Mouse (Mus musculus): ENCODE measurements around the gene Gzmb.
"Not testable (repeated sequence)": the region's sequence is repeated elsewhere in the genome, so short reads cannot be mapped to it uniquely, and the experiment has no call there.

The Gzmb gene

DNA sequence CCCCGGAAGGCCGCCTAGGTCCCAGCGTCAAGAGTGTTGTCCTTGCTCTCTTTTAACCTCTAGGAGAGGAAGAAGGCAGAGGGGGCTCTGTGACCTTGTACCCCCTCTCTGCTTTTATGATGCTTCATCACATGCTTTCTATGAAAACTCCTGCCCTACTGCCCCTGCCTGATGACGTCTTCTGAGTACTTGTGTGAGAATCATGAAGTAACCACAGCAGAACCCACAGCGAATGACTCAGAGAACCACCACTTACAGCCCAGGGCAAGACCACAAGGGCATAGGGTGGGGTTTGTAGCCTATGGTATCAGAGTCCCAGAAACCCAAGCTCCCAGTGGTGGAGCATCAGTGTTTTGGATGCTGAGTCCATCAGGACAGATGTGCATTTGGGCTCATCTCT, at the start of gene Gzmb:
TSS of gene Gzmb (minus strand) at position 108 of the 400 bp plus-strand sequence.
- DNase-seq: no peak

DNA sequence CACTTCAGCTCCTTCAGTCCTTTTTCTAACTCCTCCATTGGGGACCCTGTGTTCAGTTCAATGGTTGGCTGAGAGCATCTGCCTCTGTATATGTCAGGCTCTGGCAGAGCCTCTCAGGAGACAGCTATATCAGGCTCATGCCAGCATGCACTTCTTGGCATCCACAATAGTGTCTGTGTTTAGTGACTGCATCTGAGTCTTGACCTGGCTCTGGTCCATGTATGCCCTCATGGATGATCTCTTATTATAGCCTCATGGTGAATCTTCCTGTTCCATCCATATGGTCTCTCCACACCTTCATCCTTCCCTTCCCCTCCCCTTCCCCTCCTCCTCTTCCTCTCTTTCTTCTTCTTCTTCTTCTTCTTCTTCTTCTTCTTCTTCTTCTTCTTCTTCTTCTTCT, 49.7 kb upstream of the Gzmb start:
- not testable (repeated sequence) for DNase-seq

DNA sequence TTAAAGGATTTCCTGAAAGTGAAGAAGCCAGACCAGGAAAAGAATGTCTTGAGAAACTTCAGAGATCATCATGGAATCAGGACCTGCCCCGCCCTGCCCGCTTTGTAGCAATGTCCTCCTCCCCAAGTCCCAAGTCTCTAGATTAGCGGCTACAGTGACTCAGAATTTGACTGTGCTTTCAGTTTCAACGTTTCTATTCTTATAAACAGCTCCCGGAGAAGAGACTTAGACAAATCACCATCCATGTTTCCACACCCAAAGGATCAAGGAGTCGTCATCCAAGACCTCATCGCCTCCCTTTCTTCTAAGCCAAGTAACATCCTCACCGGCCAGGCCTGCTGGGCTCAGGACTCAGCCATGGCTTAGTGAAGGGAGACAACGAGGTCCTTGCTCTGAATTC, 48.2 kb upstream of the Gzmb start:
- no peak for DNase-seq

DNA sequence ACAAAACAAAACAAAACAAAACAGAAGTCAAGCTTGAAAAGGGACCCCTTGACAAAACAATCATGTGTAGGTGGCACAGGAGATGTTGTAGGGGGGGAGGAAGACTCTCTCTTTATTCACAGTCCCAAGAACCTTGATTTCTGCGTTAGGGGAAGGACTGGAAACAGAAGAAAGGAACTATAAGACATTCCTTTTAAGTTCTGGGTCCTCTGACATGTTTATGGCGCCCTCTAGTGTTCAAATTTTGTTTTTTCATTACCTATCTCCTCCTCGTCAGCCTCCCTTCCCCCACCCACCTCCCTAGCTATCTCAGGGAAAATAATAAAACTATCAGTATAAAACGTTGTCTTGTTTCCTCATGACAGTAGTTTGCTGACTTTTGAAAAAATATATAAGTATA, 42.1 kb upstream of the Gzmb start:
- no peak for DNase-seq

DNA sequence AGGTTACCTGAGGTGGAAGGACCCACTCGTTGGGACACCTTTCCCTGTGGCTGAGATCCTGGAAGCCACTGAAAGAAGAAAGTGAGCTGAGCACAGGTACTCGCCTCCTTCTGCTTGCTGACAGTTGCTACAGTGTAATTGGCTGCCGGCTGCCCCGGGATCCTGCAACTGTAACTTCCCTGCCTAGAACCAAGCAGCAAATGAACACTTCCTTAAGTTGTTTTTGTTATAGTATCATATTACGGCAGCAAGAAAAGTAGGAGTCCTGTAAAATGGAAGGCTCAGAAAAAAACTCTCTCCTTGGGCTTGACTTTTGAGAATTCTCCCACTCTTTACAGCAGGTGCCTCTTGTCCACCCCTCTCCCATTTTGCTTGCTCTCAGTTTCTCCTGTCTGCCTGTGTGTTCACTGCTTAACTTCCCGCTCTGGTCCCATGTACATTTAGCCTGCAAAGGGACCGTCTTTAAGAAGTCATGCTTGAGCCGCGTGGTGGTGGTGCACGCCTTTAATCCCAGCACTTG, 41.5 kb upstream of the Gzmb start:
- DNase-seq: no peak

DNA sequence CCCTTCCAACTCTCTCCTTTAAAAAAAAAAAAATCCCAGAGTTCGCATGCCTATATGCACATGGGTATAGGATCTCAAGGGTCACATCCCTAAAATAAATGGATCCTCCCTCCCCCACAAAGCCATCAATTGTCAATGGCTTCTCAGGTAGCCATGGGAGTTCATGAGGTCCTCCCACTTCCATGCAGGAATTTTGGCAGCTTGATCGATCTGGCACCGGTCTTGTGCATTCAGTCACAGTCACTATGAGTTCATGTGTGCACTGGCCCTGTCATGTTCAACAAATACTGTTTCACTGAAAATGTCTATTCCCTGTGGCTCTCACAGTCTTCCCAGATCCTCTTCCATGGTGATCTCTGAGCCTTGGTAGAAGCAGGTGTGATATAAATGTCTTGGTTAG, 40.0 kb upstream of the Gzmb start:
- no peak for DNase-seq

DNA sequence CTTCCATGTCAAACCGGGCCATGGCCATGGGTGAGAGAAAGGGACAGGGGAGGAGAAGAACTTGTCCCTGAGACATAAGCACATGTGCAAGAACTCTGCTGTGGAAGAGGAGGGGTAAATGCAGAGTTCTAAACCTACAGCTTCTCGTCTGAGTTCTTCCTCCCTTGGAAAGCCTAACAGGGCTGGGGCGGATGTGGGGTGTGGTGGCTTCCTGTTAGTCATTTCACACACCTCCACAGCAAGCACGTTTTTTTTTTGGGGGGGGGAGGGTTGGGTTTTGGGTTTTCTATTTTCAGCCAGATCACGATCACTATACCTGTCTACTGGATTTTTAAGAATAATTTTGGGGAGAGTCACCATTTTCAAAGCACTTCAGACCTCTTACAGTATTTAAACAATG, 34.7 kb upstream of the Gzmb start:
- DNase-seq: no peak

DNA sequence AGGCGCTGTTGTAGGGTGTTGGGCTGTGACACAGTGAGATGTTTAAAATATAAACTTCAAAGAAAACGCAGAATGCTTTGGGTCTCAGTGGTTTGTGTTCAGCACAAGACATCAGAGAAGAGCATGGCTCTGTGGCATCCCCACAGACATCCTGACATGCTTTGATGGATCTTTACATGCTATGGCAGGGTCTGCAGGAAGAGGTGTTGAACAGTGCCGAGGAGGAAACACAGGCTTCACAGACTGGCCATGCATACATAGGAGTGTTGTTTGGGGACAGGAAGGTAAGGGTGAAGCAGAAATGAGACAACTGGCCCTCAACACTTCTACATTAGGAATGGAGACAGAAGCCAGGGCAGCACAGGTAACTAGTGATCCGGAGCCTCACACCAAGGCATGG, 34.0 kb upstream of the Gzmb start:
- no peak for DNase-seq

DNA sequence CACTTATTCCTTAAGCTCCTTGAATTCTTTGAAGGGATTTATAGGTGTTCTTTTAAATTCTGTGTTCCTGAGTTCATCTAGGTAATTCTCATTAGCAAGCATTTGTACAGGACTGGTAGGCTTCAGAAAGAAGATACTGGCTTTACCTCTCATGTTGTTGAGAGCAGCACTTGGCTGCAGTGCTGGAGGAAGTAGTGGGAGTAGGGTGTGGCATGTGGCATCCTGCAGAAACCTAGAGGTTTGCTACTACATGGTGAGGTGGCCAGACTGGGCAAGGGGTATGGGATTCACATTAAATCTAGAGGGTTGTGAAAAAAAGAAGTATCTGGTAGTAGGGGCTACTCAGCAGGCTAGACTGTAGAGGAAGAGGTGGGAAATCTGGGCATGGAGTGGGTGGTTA, 31.1 kb upstream of the Gzmb start:
- DNase-seq: no peak

DNA sequence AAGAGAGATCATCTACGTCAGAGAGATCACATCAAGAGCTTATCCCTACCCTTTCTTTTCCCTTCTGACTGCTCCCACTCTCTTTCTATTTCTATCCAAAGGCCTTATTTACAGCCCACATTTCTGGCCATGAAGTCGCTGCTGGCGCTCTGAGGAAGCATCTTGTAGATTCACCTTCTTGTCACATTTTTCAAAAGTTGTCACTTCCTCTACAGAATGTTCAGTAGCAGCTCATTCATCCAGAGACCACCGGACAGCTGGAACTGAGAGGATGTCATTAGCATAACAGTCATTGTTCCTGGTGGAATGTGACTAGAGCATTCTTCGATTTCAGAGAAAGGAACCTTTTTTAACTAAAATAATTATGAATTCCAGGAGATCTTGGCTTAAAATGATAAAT, 26.6 kb upstream of the Gzmb start:
- no peak for DNase-seq

DNA sequence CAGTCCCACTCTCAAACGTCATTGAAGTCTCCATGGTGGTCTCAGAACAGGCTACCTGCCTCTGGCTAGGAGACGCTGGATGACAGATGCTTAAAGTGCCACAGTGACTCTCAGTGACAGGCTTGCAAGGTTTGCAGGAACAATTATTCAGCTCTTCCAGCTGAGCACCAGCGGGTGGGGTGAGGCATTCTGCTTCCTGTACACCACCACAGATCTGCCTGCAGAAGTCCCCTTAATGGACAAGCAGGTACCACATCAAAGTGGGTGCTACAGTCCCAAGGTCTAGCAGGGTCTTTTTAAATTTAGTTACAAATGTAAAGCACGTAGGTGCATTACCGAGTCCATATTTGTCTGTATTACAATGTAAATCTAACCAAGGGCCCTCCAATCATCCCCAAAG, 25.7 kb upstream of the Gzmb start:
- no peak for DNase-seq

DNA sequence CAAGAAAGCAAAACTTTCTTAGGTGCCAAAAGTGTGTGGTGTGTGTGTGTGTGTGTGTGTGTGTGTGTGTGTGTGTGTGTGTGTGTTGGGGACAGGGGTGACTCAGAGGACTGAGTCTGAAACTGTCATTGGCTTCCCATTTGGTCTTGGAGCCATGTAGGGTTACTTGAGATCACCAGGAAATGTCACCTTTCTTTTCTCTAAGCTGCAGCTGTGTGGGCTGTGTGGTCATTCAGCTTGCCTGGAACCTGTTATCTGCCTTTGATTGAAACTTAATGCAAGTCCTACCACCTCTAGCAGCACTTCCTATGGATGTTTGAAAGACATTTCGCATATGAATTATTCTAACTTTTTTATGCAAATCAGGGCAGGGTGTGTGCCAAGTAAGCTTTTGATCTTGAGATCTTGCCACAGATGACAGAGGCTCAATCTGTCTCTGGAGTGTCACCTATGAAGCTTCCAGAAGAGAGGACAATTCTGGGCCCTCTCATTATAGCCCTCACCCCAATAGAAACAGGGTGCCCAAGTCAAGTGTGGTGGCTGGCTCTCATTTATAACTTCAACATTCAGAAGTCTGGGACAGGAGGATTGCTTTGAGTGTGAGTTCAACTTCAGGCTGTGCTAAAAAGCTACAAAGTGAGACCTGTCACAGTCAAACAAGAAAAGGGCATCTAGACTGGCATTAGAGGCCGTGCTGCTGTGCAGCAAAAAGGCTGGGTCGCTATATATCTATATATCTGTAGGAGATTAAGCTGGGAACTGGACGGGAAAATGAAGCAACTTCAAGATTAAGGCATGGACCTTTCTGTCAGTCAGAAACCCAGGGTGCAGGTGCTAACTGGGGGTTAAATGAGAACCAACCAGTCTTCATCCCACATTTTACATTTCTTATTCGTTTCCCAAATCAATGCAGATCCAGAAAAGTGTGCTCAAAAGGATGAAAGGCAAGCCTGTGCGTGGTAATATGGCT, 22.6 kb upstream of the Gzmb start:
- no peak for DNase-seq

DNA sequence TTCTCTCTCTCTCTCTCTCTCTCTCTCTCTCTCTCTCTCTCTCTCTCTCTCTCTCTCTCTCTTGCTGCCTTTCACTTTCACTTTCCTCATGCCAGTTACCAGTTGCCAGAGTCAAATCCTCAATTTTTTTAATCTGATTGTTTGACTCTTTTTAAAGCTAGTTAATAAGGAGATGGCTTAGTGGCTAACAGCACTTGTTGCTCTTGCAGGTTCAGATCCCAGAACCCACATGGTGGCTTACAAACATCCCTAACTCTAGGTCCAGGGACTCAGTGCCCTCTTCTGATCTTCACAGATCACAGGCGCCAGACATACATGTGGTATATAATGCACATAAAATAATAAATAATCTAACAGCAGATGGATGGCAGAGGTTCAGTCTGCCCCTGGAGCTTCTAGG, 21.8 kb upstream of the Gzmb start:
- no peak for DNase-seq

DNA sequence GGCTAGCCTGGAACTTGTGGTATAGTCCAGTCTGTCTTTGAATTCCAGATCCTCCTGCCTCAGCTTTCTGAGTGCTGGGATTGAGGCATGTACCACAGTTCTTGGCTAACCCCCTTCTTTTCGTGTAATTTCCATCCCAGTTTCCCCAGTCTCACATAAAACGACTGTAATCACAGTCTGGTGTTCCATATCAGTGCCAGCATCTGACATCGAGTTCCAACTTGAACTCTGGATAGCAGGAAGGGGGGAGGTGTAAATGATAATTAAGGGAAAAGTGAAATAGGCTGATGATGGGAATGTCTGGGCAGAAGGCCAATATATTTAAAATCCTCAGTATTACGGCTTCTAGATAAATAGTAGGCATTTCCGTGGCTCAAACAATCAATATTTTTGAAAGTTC, 19.0 kb upstream of the Gzmb start:
- no peak for DNase-seq

DNA sequence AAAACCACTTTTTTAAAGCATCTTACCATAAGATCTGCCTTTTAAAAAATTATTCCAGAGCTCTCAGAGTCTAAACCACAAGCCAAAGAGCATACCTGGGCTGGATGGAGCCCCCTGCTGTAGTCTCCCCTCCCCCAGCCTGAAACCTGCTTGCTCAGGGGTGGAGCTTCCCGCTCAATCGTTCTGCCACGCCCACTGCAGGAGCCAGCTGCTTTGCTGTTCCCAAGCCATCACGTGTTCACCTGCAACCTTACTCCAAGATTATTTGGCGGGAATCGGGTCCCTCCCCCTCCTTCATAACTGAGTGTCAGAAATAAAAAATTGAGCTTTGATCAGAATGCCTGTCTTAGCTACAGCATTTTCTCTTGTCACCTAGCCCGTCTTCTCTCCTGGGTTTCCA, 16.6 kb upstream of the Gzmb start:
- DNase-seq: peak; percentile 36

DNA sequence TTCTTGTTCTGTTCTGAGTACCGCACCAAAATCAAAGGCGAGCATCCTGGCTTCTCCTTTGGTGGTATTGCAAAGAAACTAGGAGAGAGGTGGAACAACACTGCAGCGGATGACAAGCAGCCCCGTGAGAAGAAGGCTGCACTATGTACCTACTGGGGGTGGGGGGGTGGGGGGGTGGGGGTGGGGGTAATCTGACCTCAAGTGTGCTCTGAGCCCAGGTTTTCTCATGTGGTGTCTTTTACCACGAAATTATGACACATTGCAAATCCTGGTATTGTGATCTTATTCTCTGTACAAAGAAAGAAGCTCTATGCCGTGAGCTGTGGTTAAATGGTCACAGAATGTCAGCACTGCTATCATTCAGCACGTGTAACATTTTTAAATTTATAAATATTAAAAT, 14.0 kb upstream of the Gzmb start:
- not testable (repeated sequence) for DNase-seq

DNA sequence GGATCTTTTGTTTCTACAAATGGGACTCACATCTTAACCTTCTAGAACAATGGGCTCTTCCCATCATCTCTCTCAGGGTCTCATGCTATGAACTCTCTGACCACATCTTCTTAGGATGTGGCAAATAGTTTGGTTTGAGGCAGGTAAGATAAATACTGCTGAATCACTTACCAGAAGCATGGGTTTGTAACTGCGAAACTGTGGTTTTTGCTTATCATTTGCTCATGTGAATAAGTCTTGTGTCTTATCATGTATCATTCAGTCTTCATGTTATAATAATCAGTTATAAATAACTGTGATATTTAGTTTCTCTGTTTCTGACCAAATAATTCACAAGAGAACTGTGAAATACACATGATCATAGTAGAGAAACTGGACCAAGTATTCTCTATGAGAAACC, 4.0 kb upstream of the Gzmb start:
- DNase-seq: no peak

DNA sequence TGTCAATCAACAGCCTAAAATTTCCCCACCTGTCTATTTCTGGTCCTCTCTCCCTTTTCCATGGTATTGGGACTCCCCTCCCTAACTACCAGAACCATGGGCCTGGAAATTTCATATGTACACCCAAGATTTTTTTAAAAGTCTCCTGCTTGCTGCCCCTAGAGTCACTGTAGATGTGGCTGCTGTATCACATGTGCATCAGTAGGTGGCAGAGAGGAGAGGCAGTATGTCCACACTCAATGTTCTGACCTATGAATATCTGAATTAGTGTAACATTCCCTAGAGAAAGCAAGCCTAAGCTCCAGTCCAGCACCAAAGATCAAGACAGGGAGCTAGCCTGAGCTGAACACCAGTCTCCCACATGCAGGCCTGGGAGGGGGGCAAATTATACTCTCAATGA, 21.7 kb downstream of the Gzmb start:
- DNase-seq: no peak

DNA sequence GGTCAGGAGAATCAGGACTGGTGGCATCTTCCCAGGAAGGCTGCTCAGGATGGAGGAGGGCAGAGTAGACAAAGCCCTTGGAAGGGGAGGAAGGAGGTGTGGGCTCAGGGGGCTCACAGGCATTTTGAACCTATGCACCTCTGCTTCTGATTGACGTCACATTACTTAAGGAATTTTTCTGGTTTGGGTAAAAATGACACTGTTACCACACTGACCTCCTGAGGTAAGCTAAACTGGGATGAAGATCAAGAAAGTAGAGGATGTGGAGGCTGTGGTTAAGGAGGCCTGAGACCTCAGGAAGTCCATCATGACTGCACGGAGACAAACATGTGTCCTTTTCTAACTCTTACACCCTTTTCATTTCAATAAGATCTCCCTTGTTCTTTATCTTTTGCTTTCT, 27.5 kb downstream of the Gzmb start, which contains the start of gene Gzmc:
TSS of gene Gzmc (minus strand) at position 101 of the 400 bp plus-strand sequence.
- DNase-seq: peak; percentile 76

DNA sequence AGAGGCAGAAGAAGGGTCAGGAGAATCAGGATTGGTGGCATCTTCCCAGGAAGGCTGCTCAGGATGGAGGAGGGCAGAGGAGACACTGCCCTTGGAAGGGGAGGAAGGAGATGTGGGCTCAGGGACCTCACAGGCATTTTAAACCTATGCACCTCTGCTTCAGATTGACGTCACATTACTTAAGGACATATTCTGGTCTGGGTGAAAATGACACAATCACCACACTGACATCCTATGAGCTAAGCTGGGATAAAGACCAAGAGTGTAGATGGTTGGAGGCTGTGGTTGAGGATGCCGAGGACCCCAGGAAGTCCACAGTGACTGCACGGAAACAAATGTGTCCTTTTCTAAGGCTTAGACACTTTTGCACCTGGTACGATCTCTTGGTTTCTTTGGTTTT, 50.7 kb downstream of the Gzmb start, which contains the start of gene Gzmf:
TSS of gene Gzmf (minus strand) at position 101 of the 400 bp plus-strand sequence.
- peak; percentile 36 for DNase-seq

All from heart, adult 11 months (tissue).